Mouse (Mus musculus): Measurements from ENCODE around the gene Gabpb1.
"Not testable (repeated sequence)": the region's sequence is repeated elsewhere in the genome, so short reads cannot be mapped to it uniquely, and the experiment has no call there.

The Gabpb1 gene

GRCm38 (mm10) chr2:126640298-126640697 lies 35.8 kb downstream of the Gabpb1 start:
- no peak for DNase-seq (ENCODE audit: low spot score)

- DNase-seq (ENCODE audit: low spot score), result peak; percentile 41
Observed at GRCm38 (mm10) chr2:126635939-126636823, 40.0 kb downstream of the Gabpb1 start.

GRCm38 (mm10) chr2:126633165-126633564 lies 43.0 kb downstream of the Gabpb1 start:
- DNase-seq (ENCODE audit: low spot score), result no peak

- no peak for DNase-seq (ENCODE audit: low spot score)
Observed at GRCm38 (mm10) chr2:126628455-126628995, 47.6 kb downstream of the Gabpb1 start.

- DNase-seq (ENCODE audit: low spot score), result no peak
Observed at GRCm38 (mm10) chr2:126623138-126623537, 53.0 kb downstream of the Gabpb1 start.

GRCm38 (mm10) chr2:126622455-126622854 lies 53.7 kb downstream of the Gabpb1 start:
- no peak for DNase-seq (ENCODE audit: low spot score)

GRCm38 (mm10) chr2:126619249-126619704 lies 56.9 kb downstream of the Gabpb1 start, which contains the start of gene Hdc:
Hdc (minus strand) TSS chr2:126619299.
- no peak for DNase-seq (ENCODE audit: low spot score)

GRCm38 (mm10) chr2:126618470-126619179 lies 57.5 kb downstream of the Gabpb1 start:
- no peak for DNase-seq (ENCODE audit: low spot score)

GRCm38 (mm10) chr2:126615355-126615754 lies 60.8 kb downstream of the Gabpb1 start:
- no peak for DNase-seq (ENCODE audit: low spot score)

GRCm38 (mm10) chr2:126609600-126609999 lies 66.5 kb downstream of the Gabpb1 start:
- not testable (repeated sequence) for DNase-seq (ENCODE audit: low spot score)

- DNase-seq (ENCODE audit: low spot score), result no peak
Observed at GRCm38 (mm10) chr2:126607553-126608203, 68.5 kb downstream of the Gabpb1 start.

GRCm38 (mm10) chr2:126606688-126607062 lies 69.5 kb downstream of the Gabpb1 start:
- DNase-seq (ENCODE audit: low spot score), result no peak

- peak; percentile 93 for DNase-seq (ENCODE audit: low spot score)
Observed at GRCm38 (mm10) chr2:126606061-126606687, 70.0 kb downstream of the Gabpb1 start.

GRCm38 (mm10) chr2:126601918-126602600 lies 74.1 kb downstream of the Gabpb1 start:
- DNase-seq (ENCODE audit: low spot score), result no peak

GRCm38 (mm10) chr2:126600533-126600932 lies 75.6 kb downstream of the Gabpb1 start:
- no peak for DNase-seq (ENCODE audit: low spot score)

- DNase-seq (ENCODE audit: low spot score), result peak; percentile 37
Observed at GRCm38 (mm10) chr2:126599005-126599404, 77.1 kb downstream of the Gabpb1 start.

GRCm38 (mm10) chr2:126598359-126598758 lies 77.8 kb downstream of the Gabpb1 start:
- no peak for DNase-seq (ENCODE audit: low spot score)

- peak; percentile 66 for DNase-seq (ENCODE audit: low spot score)
Observed at GRCm38 (mm10) chr2:126597279-126598241, 78.6 kb downstream of the Gabpb1 start.

- DNase-seq (ENCODE audit: low spot score), result no peak
Observed at GRCm38 (mm10) chr2:126596347-126597072, 79.6 kb downstream of the Gabpb1 start.
